Comparison of ENCODE assay signal across 15 mouse cellular contexts in the genomic region with DNA sequence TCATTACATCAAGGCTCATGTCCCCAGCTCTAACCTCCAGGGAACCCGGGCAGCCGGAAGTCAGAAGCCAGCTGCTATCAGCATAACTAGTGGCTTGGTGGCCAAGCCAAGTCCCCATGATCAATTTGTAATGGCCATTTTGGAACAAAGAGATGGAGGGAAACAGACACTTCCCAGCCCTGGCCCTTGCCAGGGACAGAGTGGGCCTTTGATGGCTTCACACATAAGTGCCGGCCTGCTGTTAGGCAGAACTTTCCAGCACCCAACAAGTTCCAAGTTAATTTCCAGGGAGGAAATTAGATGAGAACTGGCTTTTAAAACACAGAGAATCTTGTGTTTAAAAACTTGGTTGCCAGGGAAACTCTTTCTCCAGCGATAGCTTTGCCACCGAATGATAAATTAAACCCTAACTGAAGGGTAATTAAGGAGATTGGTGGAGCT. TPM values are rescaled to one million over a fixed set of nuclear protein-coding genes. Genes with fewer than 3 reads are reported as not detected.
DNase-seq lines count a peak whose midpoint lies in the region; ATAC-seq and TF ChIP-seq lines count a peak whose summit lies in the region.
"Had no signal": no experiment of that assay in that cellular context is flagged by ENCODE, and none has a peak within 500 bp of the region (broad histone marks: within the 10 kb centered on the region; RNA-seq: fewer than 3 reads in every experiment).

No protein-coding gene starts in this region.

- no peak for ATAC-seq in hindbrain, embryonic 12.5 days (ENCODE audit: low FRiP score)
- ATAC-seq in midbrain, postnatal 0 days (ENCODE audit: low FRiP score), result no peak
- ATAC-seq in midbrain, embryonic 13.5 days, result no peak
- no peak for ATAC-seq in limb, embryonic 14.5 days (ENCODE audit: low FRiP score, low read depth)

- H3K36me3 ChIP-seq in hindbrain, embryonic 12.5 days, result no peaks in the 10 kb centered on the region
- H3K36me3 ChIP-seq in hindbrain, embryonic 10.5 days, result no peaks in the 10 kb centered on the region
- no peaks in the 10 kb centered on the region for H3K36me3 ChIP-seq in midbrain, postnatal 0 days (ENCODE audit: insufficient read depth, low read length)
- H3K36me3 ChIP-seq in midbrain, embryonic 13.5 days, result no peaks in the 10 kb centered on the region
- no peaks in the 10 kb centered on the region for H3K36me3 ChIP-seq in limb, embryonic 14.5 days (ENCODE audit: control insufficient read depth, insufficient read depth, low read length)
- H3K36me3 ChIP-seq: liver, embryonic 13.5 days had no signal

- 46% methylated on average over 5 of the region's 5 CpGs for WGBS in hindbrain, embryonic 12.5 days
- WGBS in hindbrain, embryonic 10.5 days, result 73% methylated on average over 5 of the region's 5 CpGs
- 54% methylated on average over 5 of the region's 5 CpGs for WGBS in midbrain, postnatal 0 days
- WGBS in midbrain, embryonic 13.5 days, result 67% methylated on average over 5 of the region's 5 CpGs
- 30% methylated on average over 5 of the region's 5 CpGs for WGBS in limb, embryonic 14.5 days

- peaks cover under 1% of the 10 kb centered on the region; the same call in 1 of the 2 replicates for H3K27me3 ChIP-seq in hindbrain, embryonic 12.5 days
- H3K27me3 ChIP-seq in hindbrain, embryonic 10.5 days (ENCODE audit: insufficient read depth, poor library complexity, severe bottlenecking), result peaks cover 43% of the 10 kb centered on the region
- no peaks in the 10 kb centered on the region for H3K27me3 ChIP-seq in midbrain, postnatal 0 days (ENCODE audit: insufficient read depth, low read length)
- no peaks in the 10 kb centered on the region for H3K27me3 ChIP-seq in midbrain, embryonic 13.5 days
- H3K27me3 ChIP-seq in limb, embryonic 14.5 days (ENCODE audit: control insufficient read depth, insufficient read depth, low read length), result no peaks in the 10 kb centered on the region

- TF ChIP-seq POLR2A in limb, embryonic 14.5 days (IDR thresholded peaks at IDR 0.05; ENCODE audit: borderline replicate concordance, extremely low read depth, insufficient read depth, insufficient read length), result no peak

- TF ChIP-seq CTCF in midbrain, postnatal 0 days (IDR thresholded peaks at IDR 0.05), result no peak

- no peak for DNase-seq in hindbrain, embryonic 10.5 days (ENCODE audit: low spot score)
- DNase-seq in midbrain, postnatal 0 days (ENCODE audit: low spot score), result peak; percentile 65
- DNase-seq in heart, postnatal 4 days, result peak; percentile 55
- no peak for DNase-seq in limb, embryonic 14.5 days (ENCODE audit: low spot score)
- DNase-seq in embryo, embryonic 10.5 days (ENCODE audit: low spot score), result no peak
- DNase-seq: adrenal gland, adult 8-10 months; embryo, embryonic 11 days; liver, embryonic 13.5 days; midbrain, embryonic 14.5 days had no signal

- H3K9ac ChIP-seq in hindbrain, embryonic 12.5 days, result no peak overlapping the region
- H3K9ac ChIP-seq in midbrain, postnatal 0 days (replicated peaks; ENCODE audit: low read length, poor library complexity, severe bottlenecking), result no peak overlapping the region
- H3K9ac ChIP-seq in midbrain, embryonic 13.5 days (replicated peaks), result no peak overlapping the region
- no peak overlapping the region for H3K9ac ChIP-seq in limb, embryonic 14.5 days (ENCODE audit: low read depth, low read length, severe bottlenecking)
- H3K9ac ChIP-seq: liver, embryonic 13.5 days had no signal

- peaks cover 31% of the 10 kb centered on the region for H3K4me1 ChIP-seq in hindbrain, embryonic 12.5 days
- peaks cover 45% of the 10 kb centered on the region for H3K4me1 ChIP-seq in hindbrain, embryonic 10.5 days (replicated peaks)
- H3K4me1 ChIP-seq in midbrain, postnatal 0 days (ENCODE audit: insufficient read depth, low read length), result peaks cover 15% of the 10 kb centered on the region
- H3K4me1 ChIP-seq in midbrain, embryonic 13.5 days (replicated peaks), result peaks cover 23% of the 10 kb centered on the region
- peaks cover 30% of the 10 kb centered on the region for H3K4me1 ChIP-seq in limb, embryonic 14.5 days (ENCODE audit: control insufficient read depth, insufficient read depth, low read length)

- no peaks in the 10 kb centered on the region for H3K9me3 ChIP-seq in hindbrain, embryonic 12.5 days (replicated peaks)
- no peaks in the 10 kb centered on the region for H3K9me3 ChIP-seq in hindbrain, embryonic 10.5 days
- H3K9me3 ChIP-seq in midbrain, postnatal 0 days (ENCODE audit: low read length), result no peaks in the 10 kb centered on the region
- no peaks in the 10 kb centered on the region for H3K9me3 ChIP-seq in midbrain, embryonic 13.5 days
- H3K9me3 ChIP-seq in limb, embryonic 14.5 days (ENCODE audit: control insufficient read depth, low read length), result no peaks in the 10 kb centered on the region
- H3K9me3 ChIP-seq: liver, embryonic 13.5 days had no signal

- no peak overlapping the region for H3K4me2 ChIP-seq in hindbrain, embryonic 12.5 days (replicated peaks)
- no peak overlapping the region for H3K4me2 ChIP-seq in midbrain, postnatal 0 days (ENCODE audit: low read depth, low read length, poor library complexity, severe bottlenecking)
- no peak overlapping the region for H3K4me2 ChIP-seq in midbrain, embryonic 13.5 days (replicated peaks)
- H3K4me2 ChIP-seq in limb, embryonic 14.5 days (replicated peaks; ENCODE audit: low read depth, low read length, severe bottlenecking), result no peak overlapping the region
- H3K4me2 ChIP-seq: liver, embryonic 13.5 days had no signal

- 0 out of 2 replicates have a peak overlapping the region, but pooled peaks have one; percentile 58 for H3K27ac ChIP-seq in hindbrain, embryonic 12.5 days
- no peak overlapping the region for H3K27ac ChIP-seq in hindbrain, embryonic 10.5 days
- H3K27ac ChIP-seq in midbrain, postnatal 0 days (ENCODE audit: low read depth, low read length), result no peak overlapping the region
- H3K27ac ChIP-seq in midbrain, embryonic 13.5 days, result no peak overlapping the region
- 0 out of 2 replicates have a peak overlapping the region, but pooled peaks have one; percentile 19 for H3K27ac ChIP-seq in limb, embryonic 14.5 days (replicated peaks; ENCODE audit: low read depth, low read length)
- H3K27ac ChIP-seq: liver, embryonic 13.5 days; stomach, postnatal 0 days had no signal

- H3K4me3 ChIP-seq in hindbrain, embryonic 12.5 days, result no peak overlapping the region
- no peak overlapping the region for H3K4me3 ChIP-seq in hindbrain, embryonic 10.5 days
- H3K4me3 ChIP-seq in midbrain, postnatal 0 days (ENCODE audit: low read depth, low read length), result no peak overlapping the region
- H3K4me3 ChIP-seq in midbrain, embryonic 13.5 days (replicated peaks), result no peak overlapping the region
- H3K4me3 ChIP-seq in limb, embryonic 14.5 days (replicated peaks; ENCODE audit: low read length), result no peak overlapping the region
- H3K4me3 ChIP-seq: liver, embryonic 13.5 days had no signal

RNA-seq across cellular contexts. Expression of gene Pck1, which starts 15.6 kb away (rescaled TPM):
- not detected in 2 replicates for polyA plus RNA-seq in hindbrain, embryonic 12.5 days (2016; fragmentation: Nextera tagmentation; extraction: Ambion mirVana)
- polyA plus RNA-seq in hindbrain, embryonic 10.5 days (2016; fragmentation: Nextera tagmentation; extraction: Ambion mirVana), result not detected in 2 replicates
- not detected in 2 replicates for total RNA-seq in midbrain, postnatal 0 days (2014; rRNA removed)
- 0.07 TPM in 1 of 2 replicates, not detected in the other for polyA plus RNA-seq in midbrain, postnatal 0 days (2015; fragmentation: Nextera tagmentation; extraction: Ambion mirVana)
- polyA plus RNA-seq in midbrain, embryonic 13.5 days (2015; fragmentation: Nextera tagmentation; extraction: Ambion mirVana), result not detected in 2 replicates
- total RNA-seq in heart, postnatal 4 days (2021), result 1 to 10 TPM; 4.6 to 5.4 TPM
- polyA plus RNA-seq in limb, embryonic 14.5 days (2012; rRNA removed), result 0.03 and 0.04 TPM in 2 replicates
- not detected in 2 replicates for polyA plus RNA-seq in limb, embryonic 14.5 days (2014; fragmentation: Nextera tagmentation; extraction: Ambion mirVana)
- total RNA-seq: layer of hippocampus, postnatal 25 days had no signal
- polyA plus RNA-seq: midbrain, embryonic 14.5 days had no signal

RNA-seq across cellular contexts. Expression of gene Ctcfl, which starts 49.1 kb away (rescaled TPM):
- 0.14 TPM in 2 replicates for polyA plus RNA-seq in hindbrain, embryonic 12.5 days (2016; fragmentation: Nextera tagmentation; extraction: Ambion mirVana)
- polyA plus RNA-seq in hindbrain, embryonic 10.5 days (2016; fragmentation: Nextera tagmentation; extraction: Ambion mirVana), result 0.04 and 0.10 TPM in 2 replicates
- not detected in 2 replicates for total RNA-seq in midbrain, postnatal 0 days (2014; rRNA removed)
- not detected in 2 replicates for polyA plus RNA-seq in midbrain, postnatal 0 days (2015; fragmentation: Nextera tagmentation; extraction: Ambion mirVana)
- 0.10 and 0.15 TPM in 2 replicates for polyA plus RNA-seq in midbrain, embryonic 13.5 days (2015; fragmentation: Nextera tagmentation; extraction: Ambion mirVana)
- under 1 TPM; 0.14 TPM for total RNA-seq in heart, postnatal 4 days (2021)
- 0.04 TPM in 1 of 2 replicates, not detected in the other for polyA plus RNA-seq in limb, embryonic 14.5 days (2012; rRNA removed)
- polyA plus RNA-seq in limb, embryonic 14.5 days (2014; fragmentation: Nextera tagmentation; extraction: Ambion mirVana), result not detected in 2 replicates
- total RNA-seq: CH12.LX; layer of hippocampus, postnatal 25 days had no signal
- polyA plus RNA-seq: midbrain, embryonic 14.5 days; stomach, postnatal 0 days; urinary bladder, adult 2 months had no signal

RNA-seq across cellular contexts. Expression of gene Zbp1, which starts 50.3 kb away (rescaled TPM):
- 0.28 TPM in 1 of 2 replicates, not detected in the other for polyA plus RNA-seq in hindbrain, embryonic 12.5 days (2016; fragmentation: Nextera tagmentation; extraction: Ambion mirVana)
- polyA plus RNA-seq in hindbrain, embryonic 10.5 days (2016; fragmentation: Nextera tagmentation; extraction: Ambion mirVana), result 0.17 and 0.73 TPM in 2 replicates
- not detected in 2 replicates for total RNA-seq in midbrain, postnatal 0 days (2014; rRNA removed)
- 0.38 and 0.57 TPM in 2 replicates for polyA plus RNA-seq in midbrain, postnatal 0 days (2015; fragmentation: Nextera tagmentation; extraction: Ambion mirVana)
- polyA plus RNA-seq in midbrain, embryonic 13.5 days (2015; fragmentation: Nextera tagmentation; extraction: Ambion mirVana), result 0.27 and 0.50 TPM in 2 replicates
- under 1 TPM in 1 of 2 experiments, not detected in 1; 0.14 TPM for total RNA-seq in heart, postnatal 4 days (2021)
- polyA plus RNA-seq in limb, embryonic 14.5 days (2012; rRNA removed), result 0.60 and 0.69 TPM in 2 replicates
- polyA plus RNA-seq in limb, embryonic 14.5 days (2014; fragmentation: Nextera tagmentation; extraction: Ambion mirVana), result 0.33 and 0.65 TPM in 2 replicates
- total RNA-seq: layer of hippocampus, postnatal 25 days had no signal

Comparison
In these comparisons a context has a peak if more than half of its experiments do, and no peak if none do; other contexts are left out.
1. H3K27ac ChIP-seq: peak in hindbrain, embryonic 12.5 days (single experiment) and limb, embryonic 14.5 days (single experiment); none in hindbrain, embryonic 10.5 days (single experiment), midbrain, postnatal 0 days (single experiment) and midbrain, embryonic 13.5 days (single experiment).
2. DNase-seq: peak in midbrain, postnatal 0 days (single experiment) and heart, postnatal 4 days (single experiment); none in hindbrain, embryonic 10.5 days (single experiment), limb, embryonic 14.5 days (single experiment) and embryo, embryonic 10.5 days (single experiment).